Mouse (Mus musculus) heart, embryonic 16.5 days (tissue): ENCODE measurements around the gene Uroc1. TPM values are rescaled to one million over a fixed set of nuclear protein-coding genes. Genes with fewer than 3 reads are reported as not detected.
A peak's percentile ranks its signal among the peaks of the same experiment; 100 is the strongest.

ENCODE experiments used
- ATAC-seq: fragments of 200-750 bp; cut with Nextera tagmentation; replicated peaks from 2 replicates; pipeline ENCODE4 v1.8.0; 2017; ENCODE audit warnings: moderate number of reproducible peaks; ENCODE audit not compliant: insufficient read depth, low FRiP score; ENCODE audit errors: extremely low read depth
- H3K27ac ChIP-seq: fragments of 300-500 bp; sonication (generic); 2 replicates; pipeline ENCODE4 v1.5.1; 2014; ENCODE audit warnings: mild to moderate bottlenecking, low read length, control low read depth, moderate library complexity
- H3K27me3 ChIP-seq: fragments of 300-500 bp; sonication (generic); 2 replicates; pipeline ENCODE4 v1.6.1; 2014; ENCODE audit warnings: low read length, mixed read lengths; ENCODE audit not compliant: control insufficient read depth, insufficient read depth
- H3K36me3 ChIP-seq: fragments of 300-500 bp; sonication (generic); 2 replicates; pipeline ENCODE4 v1.6.1; 2014; ENCODE audit not compliant: control insufficient read depth, insufficient read depth
- H3K4me1 ChIP-seq: fragments of 300-500 bp; sonication (generic); 2 replicates; pipeline ENCODE4 v1.6.1; 2014; ENCODE audit warnings: low read length, mixed read lengths; ENCODE audit not compliant: control insufficient read depth, insufficient read depth
- H3K4me2 ChIP-seq: fragments of 300-500 bp; sonication (generic); 2 replicates; pipeline ENCODE4 v1.6.1; 2014; ENCODE audit warnings: low read depth, mild to moderate bottlenecking, control low read depth, low read length
- H3K4me3 ChIP-seq: fragments of 300-500 bp; sonication (generic); 2 replicates; pipeline ENCODE4 v1.5.1; 2014; ENCODE audit warnings: mild to moderate bottlenecking, control low read depth, low read length
- H3K9ac ChIP-seq: fragments of 300-500 bp; sonication (generic); 2 replicates; pipeline ENCODE4 v1.6.1; 2014; ENCODE audit warnings: low read length, control low read depth
- H3K9me3 ChIP-seq: fragments of 300-500 bp; sonication (generic); replicated peaks from 2 replicates; pipeline ENCODE4 v1.6.1; 2016; ENCODE audit warnings: low read length; ENCODE audit not compliant: control insufficient read depth
- WGBS: fragments of 180-500 bp; shearing (Covaris S2); extraction: QIAGEN DNeasy Blood & Tissue Kit; methylation state at CpG from one replicate; pipeline ENCODE4 v1.1.7; 2014; 5-methylcytosine and 5-hydroxymethylcytosine counted together
- polyA plus RNA-seq: library from polyadenylated mRNA; unstranded; fragments of >200 nt; fragmentation: Nextera tagmentation; extraction: Ambion mirVana; gene quantifications from 2 replicates; pipeline ENCODE4 v1.2.1, GENCODE M21; 2015

Uroc1 gene
- polyA plus RNA-seq, 1 experiment from 2014 or later = 0.11 TPM

GRCm38 (mm10) chr6:90319475-90320191 lies 13.5 kb upstream of the Uroc1 start:
- H3K36me3 ChIP-seq = no peaks in the 10 kb centered on the region
- no peaks in the 10 kb centered on the region; the same call in 1 of the 2 replicates for H3K27me3 ChIP-seq
- H3K27ac ChIP-seq = no peak overlapping the region
- no peak overlapping the region for H3K9ac ChIP-seq
- H3K9me3 ChIP-seq = no peaks in the 10 kb centered on the region
- no peaks in the 10 kb centered on the region for H3K4me1 ChIP-seq
- H3K4me2 ChIP-seq = no peak overlapping the region
- ATAC-seq = no peak
- H3K4me3 ChIP-seq = no peak overlapping the region
- WGBS = 71% methylated on average over 7 of the region's 7 CpGs

- ATAC-seq = no peak
- Histone ChIP-seq H3K4me2 (no peak overlapping the region), H3K27me3 (peaks cover 4% of the 10 kb centered on the region; the same call in 1 of the 2 replicates), H3K4me1 (no peaks in the 10 kb centered on the region), H3K36me3 (no peaks in the 10 kb centered on the region), H3K9ac (no peak overlapping the region), H3K4me3 (no peak overlapping the region), H3K27ac (no peak overlapping the region), H3K9me3 (no peaks in the 10 kb centered on the region)
- 83% methylated on average over 5 of the region's 5 CpGs for WGBS
Measured at GRCm38 (mm10) chr6:90320429-90320828, 12.7 kb upstream of the Uroc1 start.

DNA sequence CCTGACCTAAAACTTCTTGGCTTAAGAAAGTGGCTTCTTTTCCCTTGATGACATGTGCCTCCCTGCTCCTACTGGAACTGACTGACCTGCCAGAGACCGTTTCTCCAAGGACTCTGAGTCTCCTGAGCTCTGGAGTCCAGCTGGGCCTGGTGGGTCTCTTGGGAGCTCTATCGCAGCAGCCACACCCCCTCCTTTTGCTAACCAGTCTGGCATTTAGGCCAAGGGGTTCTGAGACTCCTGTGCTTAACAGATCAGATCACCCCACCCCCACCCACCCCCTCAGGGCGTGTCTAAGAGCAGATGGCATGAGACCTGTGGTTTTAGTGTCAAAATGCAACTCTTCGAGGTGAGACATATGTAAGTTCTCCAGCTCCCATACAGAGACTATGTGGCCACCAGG lies 11.3 kb upstream of the Uroc1 start:
- no peak overlapping the region for H3K9ac ChIP-seq
- WGBS = 38% methylated on average over 4 of the region's 4 CpGs
- no peak overlapping the region for H3K27ac ChIP-seq
- H3K4me2 ChIP-seq = no peak overlapping the region
- no peaks in the 10 kb centered on the region for H3K9me3 ChIP-seq
- no peaks in the 10 kb centered on the region for H3K36me3 ChIP-seq
- no peak overlapping the region for H3K4me3 ChIP-seq
- ATAC-seq = no peak
- H3K27me3 ChIP-seq = peaks cover 7% of the 10 kb centered on the region
- H3K4me1 ChIP-seq = no peaks in the 10 kb centered on the region

GRCm38 (mm10) chr6:90324026-90324425 lies 9.1 kb upstream of the Uroc1 start:
- H3K4me1 ChIP-seq = no peaks in the 10 kb centered on the region
- H3K27me3 ChIP-seq = peaks cover 7% of the 10 kb centered on the region; the same call in 1 of the 2 replicates
- 45% methylated on average over 3 of the region's 3 CpGs for WGBS
- H3K27ac ChIP-seq = no peak overlapping the region
- H3K9me3 ChIP-seq = no peaks in the 10 kb centered on the region
- H3K4me3 ChIP-seq = no peak overlapping the region
- H3K9ac ChIP-seq = no peak overlapping the region
- no peaks in the 10 kb centered on the region for H3K36me3 ChIP-seq
- H3K4me2 ChIP-seq = no peak overlapping the region
- no peak for ATAC-seq

GRCm38 (mm10) chr6:90324463-90324862 lies 8.6 kb upstream of the Uroc1 start:
- WGBS = 62% methylated on average over 3 of the region's 3 CpGs
- Histone ChIP-seq H3K4me1 (no peaks in the 10 kb centered on the region), H3K27ac (no peak overlapping the region), H3K4me2 (no peak overlapping the region), H3K4me3 (no peak overlapping the region), H3K27me3 (peaks cover 7% of the 10 kb centered on the region; the same call in 1 of the 2 replicates), H3K9me3 (no peaks in the 10 kb centered on the region), H3K9ac (no peak overlapping the region), H3K36me3 (no peaks in the 10 kb centered on the region)
- no peak for ATAC-seq

- ATAC-seq = peak; percentile 47; the same call in 1 of the 2 replicates
- Histone ChIP-seq H3K4me1 (no peaks in the 10 kb centered on the region), H3K4me3 (peak within 1 kb of the TSS; percentile 18), H3K9ac (no peak within 1 kb of the TSS), H3K36me3 (no peaks in the 10 kb centered on the region), H3K27ac (no peak within 1 kb of the TSS), H3K9me3 (no peaks in the 10 kb centered on the region), H3K27me3 (peaks cover 7% of the 10 kb centered on the region; the same call in 1 of the 2 replicates), H3K4me2 (peak within 1 kb of the TSS; percentile 52)
- WGBS = 6% methylated on average over 22 of the region's 22 CpGs
Measured at GRCm38 (mm10) chr6:90324991-90325390, 8.1 kb upstream of the Uroc1 start, which contains the start of gene Chst13. Chst13 (minus strand) TSS chr6:90325185.

GRCm38 (mm10) chr6:90327670-90328069 lies 5.4 kb upstream of the Uroc1 start:
- no peaks in the 10 kb centered on the region for H3K4me1 ChIP-seq
- no peaks in the 10 kb centered on the region for H3K9me3 ChIP-seq
- H3K27me3 ChIP-seq = peaks cover 7% of the 10 kb centered on the region; the same call in 1 of the 2 replicates
- H3K27ac ChIP-seq = no peak overlapping the region
- H3K36me3 ChIP-seq = no peaks in the 10 kb centered on the region
- ATAC-seq = no peak
- no peak overlapping the region for H3K4me2 ChIP-seq
- no peak overlapping the region for H3K9ac ChIP-seq
- WGBS = 13% methylated on average over 6 of the region's 6 CpGs
- no peak overlapping the region for H3K4me3 ChIP-seq

- Histone ChIP-seq H3K4me1 (no peaks in the 10 kb centered on the region), H3K4me3 (no peak overlapping the region), H3K9me3 (no peaks in the 10 kb centered on the region), H3K36me3 (no peaks in the 10 kb centered on the region), H3K27me3 (peaks cover 7% of the 10 kb centered on the region; the same call in 1 of the 2 replicates), H3K4me2 (no peak overlapping the region), H3K9ac (no peak overlapping the region), H3K27ac (no peak overlapping the region)
- WGBS = 9% methylated on average over 1 of the region's 1 CpGs
- ATAC-seq = 0 out of 2 replicates have a peak, but pooled peaks have one; percentile 37
Measured at GRCm38 (mm10) chr6:90329953-90330352, 3.1 kb upstream of the Uroc1 start.

DNA sequence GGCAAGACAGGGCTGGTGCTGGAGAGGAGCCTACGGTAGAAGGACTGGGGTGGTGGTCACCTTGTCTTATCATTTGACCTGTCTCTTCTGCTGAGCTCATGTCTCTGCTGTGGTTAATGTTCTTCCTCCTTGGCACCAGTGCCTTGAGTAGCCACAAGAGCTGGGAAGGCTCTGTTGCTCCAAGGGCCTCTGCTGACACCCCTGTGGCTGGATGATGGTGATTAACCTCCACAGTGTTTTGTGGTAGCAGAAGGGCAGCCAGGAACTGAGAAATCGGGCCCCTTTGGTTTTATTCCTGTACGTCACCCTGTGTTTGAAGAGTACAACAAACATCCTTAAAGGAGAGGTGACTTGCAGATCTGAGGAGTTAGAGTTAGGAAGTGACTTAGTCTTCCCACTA lies 1.2 kb downstream of the Uroc1 start:
- Histone ChIP-seq H3K9ac (no peak overlapping the region), H3K4me3 (no peak overlapping the region), H3K27me3 (no peaks in the 10 kb centered on the region), H3K4me2 (no peak overlapping the region), H3K9me3 (no peaks in the 10 kb centered on the region), H3K4me1 (no peaks in the 10 kb centered on the region), H3K36me3 (no peaks in the 10 kb centered on the region), H3K27ac (no peak overlapping the region)
- no peak for ATAC-seq
- 61% methylated on average over 3 of the region's 3 CpGs for WGBS
